Mouse (Mus musculus): Measurements from ENCODE around the gene Copz2. TPM values are rescaled to one million over a fixed set of nuclear protein-coding genes. Genes with fewer than 3 reads are reported as not detected.

The Copz2 gene
- polyA plus RNA-seq, 1 experiment from 2014 or later: 86.6 TPM

- Histone ChIP-seq H3K27me3 (ENCODE audit: insufficient read depth, poor library complexity, severe bottlenecking) (peaks cover 41% of the 10 kb centered on the region), H3K27ac (peak overlapping the region; percentile 74), H3K4me3 (peak overlapping the region; percentile 59), H3K36me3 (no peaks in the 10 kb centered on the region), H3K4me1 (peaks cover 73% of the 10 kb centered on the region), H3K9me3 (no peaks in the 10 kb centered on the region)
- WGBS: 5% methylated on average over 13 of the region's 13 CpGs
- no peak for DNase-seq (ENCODE audit: low spot score)
Measured at GRCm38 (mm10) chr11:96876300-96877040, 26.8 kb downstream of the Copz2 start.

- Histone ChIP-seq H3K4me3 (no peak overlapping the region), H3K9me3 (no peaks in the 10 kb centered on the region), H3K36me3 (no peaks in the 10 kb centered on the region), H3K4me1 (peaks cover 73% of the 10 kb centered on the region), H3K27ac (peak overlapping the region; percentile 74), H3K27me3 (ENCODE audit: insufficient read depth, poor library complexity, severe bottlenecking) (peaks cover 41% of the 10 kb centered on the region)
- DNase-seq (ENCODE audit: low spot score): no peak
- 45% methylated on average over 4 of the region's 4 CpGs for WGBS
Measured at GRCm38 (mm10) chr11:96877071-96877470, 27.4 kb downstream of the Copz2 start.

- 62% methylated on average over 3 of the region's 3 CpGs for WGBS
- Histone ChIP-seq H3K27me3 (ENCODE audit: insufficient read depth, poor library complexity, severe bottlenecking) (peaks cover 37% of the 10 kb centered on the region), H3K36me3 (no peaks in the 10 kb centered on the region), H3K4me1 (peaks cover 56% of the 10 kb centered on the region), H3K4me3 (no peak overlapping the region), H3K9me3 (no peaks in the 10 kb centered on the region), H3K27ac (no peak overlapping the region)
- no peak for DNase-seq (ENCODE audit: low spot score)
Measured at GRCm38 (mm10) chr11:96878715-96879114, 29.0 kb downstream of the Copz2 start.

GRCm38 (mm10) chr11:96879359-96879758 lies 29.7 kb downstream of the Copz2 start:
- WGBS: 49% methylated on average over 7 of the region's 7 CpGs
- peaks cover 56% of the 10 kb centered on the region for H3K4me1 ChIP-seq

GRCm38 (mm10) chr11:96880296-96880695 lies 30.6 kb downstream of the Copz2 start:
- H3K27me3 ChIP-seq (ENCODE audit: insufficient read depth, poor library complexity, severe bottlenecking): peaks cover 23% of the 10 kb centered on the region
- no peaks in the 10 kb centered on the region for H3K36me3 ChIP-seq
- no peak overlapping the region for H3K4me3 ChIP-seq
- 66% methylated on average over 9 of the region's 9 CpGs for WGBS
- H3K27ac ChIP-seq: no peak overlapping the region
- H3K9me3 ChIP-seq: no peaks in the 10 kb centered on the region
- DNase-seq (ENCODE audit: low spot score): no peak
- H3K4me1 ChIP-seq: peaks cover 50% of the 10 kb centered on the region

More at GRCm38 (mm10) chr11:96879359-96879758, 29.7 kb downstream of the Copz2 start:
- Histone ChIP-seq H3K27me3 (ENCODE audit: insufficient read depth, poor library complexity, severe bottlenecking) (peaks cover 32% of the 10 kb centered on the region), H3K9me3 (no peaks in the 10 kb centered on the region), H3K4me3 (no peak overlapping the region), H3K27ac (no peak overlapping the region), H3K36me3 (no peaks in the 10 kb centered on the region)
- no peak for DNase-seq (ENCODE audit: low spot score)

GRCm38 (mm10) chr11:96885901-96886340 lies 36.3 kb downstream of the Copz2 start:
- no peak overlapping the region for H3K4me3 ChIP-seq
- no peak for DNase-seq (ENCODE audit: low spot score)

GRCm38 (mm10) chr11:96886942-96887546 lies 37.4 kb downstream of the Copz2 start:
- no peaks in the 10 kb centered on the region for H3K9me3 ChIP-seq
- H3K4me1 ChIP-seq: peaks cover 25% of the 10 kb centered on the region
- WGBS: 82% methylated on average over 8 of the region's 8 CpGs
- peaks cover under 1% of the 10 kb centered on the region; the same call in 1 of the 2 replicates for H3K27me3 ChIP-seq (ENCODE audit: insufficient read depth, poor library complexity, severe bottlenecking)
- no peak overlapping the region for H3K27ac ChIP-seq
- no peak overlapping the region for H3K4me3 ChIP-seq
- no peaks in the 10 kb centered on the region for H3K36me3 ChIP-seq
- DNase-seq (ENCODE audit: low spot score): no peak

More at GRCm38 (mm10) chr11:96885901-96886340, 36.3 kb downstream of the Copz2 start:
- 50% methylated on average over 5 of the region's 5 CpGs for WGBS
- Histone ChIP-seq H3K27ac (peak overlapping the region; percentile 52; the same call in 1 of the 2 replicates), H3K4me1 (peaks cover 19% of the 10 kb centered on the region), H3K27me3 (ENCODE audit: insufficient read depth, poor library complexity, severe bottlenecking) (no peaks in the 10 kb centered on the region), H3K36me3 (no peaks in the 10 kb centered on the region), H3K9me3 (no peaks in the 10 kb centered on the region)

- Histone ChIP-seq H3K36me3 (no peaks in the 10 kb centered on the region), H3K27me3 (ENCODE audit: insufficient read depth, poor library complexity, severe bottlenecking) (peaks cover 4% of the 10 kb centered on the region; the same call in 1 of the 2 replicates), H3K4me1 (peaks cover 20% of the 10 kb centered on the region), H3K27ac (peak overlapping the region; percentile 47), H3K4me3 (no peak overlapping the region), H3K9me3 (no peaks in the 10 kb centered on the region)
- 55% methylated on average over 14 of the region's 14 CpGs for WGBS
- no peak for DNase-seq (ENCODE audit: low spot score)
Measured at GRCm38 (mm10) chr11:96891784-96892527, 42.3 kb downstream of the Copz2 start.

- Histone ChIP-seq H3K36me3 (no peaks in the 10 kb centered on the region), H3K4me3 (no peak overlapping the region), H3K27ac (peak overlapping the region; percentile 52), H3K9me3 (no peaks in the 10 kb centered on the region), H3K4me1 (peaks cover 20% of the 10 kb centered on the region), H3K27me3 (ENCODE audit: insufficient read depth, poor library complexity, severe bottlenecking) (peaks cover 4% of the 10 kb centered on the region; the same call in 1 of the 2 replicates)
- no peak for DNase-seq (ENCODE audit: low spot score)
- WGBS: 58% methylated on average over 11 of the region's 11 CpGs
Measured at GRCm38 (mm10) chr11:96893203-96893842, 43.7 kb downstream of the Copz2 start.

GRCm38 (mm10) chr11:96895886-96896285 lies 46.2 kb downstream of the Copz2 start:
- Histone ChIP-seq H3K27ac (no peak overlapping the region), H3K4me1 (peaks cover 37% of the 10 kb centered on the region), H3K27me3 (ENCODE audit: insufficient read depth, poor library complexity, severe bottlenecking) (peaks cover 4% of the 10 kb centered on the region; the same call in 1 of the 2 replicates), H3K36me3 (no peaks in the 10 kb centered on the region), H3K4me3 (no peak overlapping the region), H3K9me3 (no peaks in the 10 kb centered on the region)
- no peak for DNase-seq (ENCODE audit: low spot score)
- WGBS: 76% methylated on average over 4 of the region's 4 CpGs

GRCm38 (mm10) chr11:96899449-96900306 lies 50.0 kb downstream of the Copz2 start:
- H3K27me3 ChIP-seq (ENCODE audit: insufficient read depth, poor library complexity, severe bottlenecking): 0 out of 2 replicates have a peak, but pooled peaks cover 6% of the 10 kb centered on the region
- no peaks in the 10 kb centered on the region for H3K36me3 ChIP-seq
- H3K27ac ChIP-seq: peak overlapping the region; percentile 81
- 0 out of 2 replicates have a peak overlapping the region, but pooled peaks have one; percentile 24 for H3K4me3 ChIP-seq
- WGBS: 42% methylated on average over 13 of the region's 13 CpGs
- peaks cover 44% of the 10 kb centered on the region for H3K4me1 ChIP-seq
- DNase-seq (ENCODE audit: low spot score): no peak
- H3K9me3 ChIP-seq: no peaks in the 10 kb centered on the region
